Mouse (Mus musculus) cortical plate, adult 2 months (tissue): ENCODE data around the gene Nap1l4. TPM values are rescaled to one million over a fixed set of nuclear protein-coding genes. Genes with fewer than 3 reads are reported as not detected.
A peak's percentile ranks its signal among the peaks of the same experiment; 100 is the strongest.
"Not testable (repeated sequence)": the region's sequence is repeated elsewhere in the genome, so short reads cannot be mapped to it uniquely, and the experiment has no call there.

Experiments used
- H3K27ac ChIP-seq: fragments of 200-500 bp; 2 replicates; pipeline ENCODE4 v1.5.1; 2012; ENCODE audit warnings: low read length, control low read depth, inconsistent platforms; ENCODE audit not compliant: insufficient read depth
- H3K4me1 ChIP-seq: fragments of 200-500 bp; 2 replicates; pipeline ENCODE4 v1.6.1; 2011; ENCODE audit warnings: low read length; ENCODE audit not compliant: control insufficient read depth, insufficient read depth
- H3K4me3 ChIP-seq: fragments of 200-500 bp; 2 replicates; pipeline ENCODE4 v1.5.1; 2011; ENCODE audit warnings: mild to moderate bottlenecking, low read length, control low read depth; ENCODE audit not compliant: insufficient read depth
- CTCF ChIP-seq: fragments of 200-500 bp; IDR thresholded peaks from 2 replicates; pipeline ENCODE4 v1.5.1; 2011; ENCODE audit warnings: mild to moderate bottlenecking, control low read depth, low read length; ENCODE audit not compliant: insufficient read depth; ENCODE audit errors: extremely low read depth
- POLR2A ChIP-seq: fragments of 200-500 bp; IDR thresholded peaks from 2 replicates; pipeline ENCODE4 v1.6.1; 2011; ENCODE audit warnings: mild to moderate bottlenecking, low read length, control low read depth; ENCODE audit not compliant: insufficient read depth; ENCODE audit errors: extremely low read depth
- polyA plus RNA-seq: library from polyadenylated mRNA; depleted of rRNA; stranded (reverse); fragments of >200 nt; gene quantifications from 2 replicates; pipeline ENCODE4 v1.2.3, GENCODE M21; 2012

Gene Nap1l4
- polyA plus RNA-seq, 1 experiment = 130 TPM

- Histone ChIP-seq H3K27ac (no peak overlapping the region), H3K4me1 (no peaks in the 10 kb centered on the region), H3K4me3 (no peak overlapping the region)
- TF ChIP-seq POLR2A (no peak), CTCF (no peak)
These were observed 14.9 kb upstream of the Nap1l4 start for GRCm38 (mm10) chr7:143563787-143564186.

GRCm38 (mm10) chr7:143557616-143558015 is 8.7 kb upstream of the Nap1l4 start:
- Histone ChIP-seq H3K4me3 (no peak overlapping the region), H3K27ac (no peak overlapping the region), H3K4me1 (no peaks in the 10 kb centered on the region)
- no peak for TF ChIP-seq POLR2A
- TF ChIP-seq CTCF = no peak

- Histone ChIP-seq H3K27ac (no peak overlapping the region), H3K4me3 (no peak overlapping the region), H3K4me1 (no peaks in the 10 kb centered on the region)
- TF ChIP-seq POLR2A (no peak), CTCF (no peak)
These were observed 8.2 kb upstream of the Nap1l4 start for GRCm38 (mm10) chr7:143556964-143557610.

GRCm38 (mm10) chr7:143549588-143550220 is 798 bp upstream of the Nap1l4 start:
- peak overlapping the region; percentile 57 for H3K4me3 ChIP-seq
- H3K4me1 ChIP-seq = peaks cover 2% of the 10 kb centered on the region; the same call in 1 of the 2 replicates
- H3K27ac ChIP-seq = peak overlapping the region; percentile 62; the same call in 1 of the 2 replicates
- no peak for TF ChIP-seq CTCF
- no peak for TF ChIP-seq POLR2A

GRCm38 (mm10) chr7:143548231-143548961 is 510 bp downstream of the Nap1l4 start:
- TF ChIP-seq POLR2A (no peak), CTCF (no peak)
- peak overlapping the region; percentile 80 for H3K27ac ChIP-seq
- H3K4me1 ChIP-seq = peaks cover 2% of the 10 kb centered on the region; the same call in 1 of the 2 replicates
- peak overlapping the region; percentile 57 for H3K4me3 ChIP-seq

- peaks cover 2% of the 10 kb centered on the region; the same call in 1 of the 2 replicates for H3K4me1 ChIP-seq
- H3K4me3 ChIP-seq = no peak overlapping the region
- H3K27ac ChIP-seq = no peak overlapping the region
- no peak for TF ChIP-seq CTCF
- no peak for TF ChIP-seq POLR2A
These were observed 2.4 kb downstream of the Nap1l4 start for GRCm38 (mm10) chr7:143546554-143546953.

- Histone ChIP-seq H3K27ac (no peak overlapping the region), H3K4me1 (peaks cover 2% of the 10 kb centered on the region; the same call in 1 of the 2 replicates), H3K4me3 (no peak overlapping the region)
- peak; percentile 17; the same call in 1 of the 2 replicates for TF ChIP-seq CTCF
- TF ChIP-seq POLR2A = no peak
These were observed 4.5 kb downstream of the Nap1l4 start for GRCm38 (mm10) chr7:143544368-143544767.

GRCm38 (mm10) chr7:143538671-143539070 is 10.2 kb downstream of the Nap1l4 start:
- H3K27ac ChIP-seq = no peak overlapping the region
- TF ChIP-seq POLR2A (no peak), CTCF (no peak)
- H3K4me3 ChIP-seq = no peak overlapping the region
- H3K4me1 ChIP-seq = peaks cover 1% of the 10 kb centered on the region; the same call in 1 of the 2 replicates

GRCm38 (mm10) chr7:143538229-143538628 is 10.7 kb downstream of the Nap1l4 start:
- not testable (repeated sequence) for H3K27ac ChIP-seq, H3K4me1 ChIP-seq, H3K4me3 ChIP-seq
